Mouse (Mus musculus) bone marrow macrophage, adult 2 months (primary cell): ENCODE measurements around the gene Plau.

Experiments used
- CTCF ChIP-seq: IDR thresholded peaks from 2 replicates; pipeline ENCODE4 v1.5.1; 2012; ENCODE audit warnings: low read depth, mild to moderate bottlenecking, low read length, moderate library complexity
- POLR2A ChIP-seq: IDR thresholded peaks from 2 replicates; pipeline ENCODE4 v1.6.1; 2012; ENCODE audit warnings: mild to moderate bottlenecking, low read depth, low read length, borderline replicate concordance

GRCm38 (mm10) chr14:20846214-20846613 lies 9.8 kb downstream of the Plau start:
- no peak for TF ChIP-seq POLR2A
- no peak for TF ChIP-seq CTCF
